Comparison of ENCODE assay signal across 8 mouse cellular contexts in genomic region chr9:14089791-14090256, GRCm38 (mm10).
DNase-seq lines count a peak whose midpoint lies in the region; ATAC-seq lines count a peak whose summit lies in the region.

No protein-coding gene starts in this region.

- 35% methylated on average over 8 of the region's 8 CpGs for WGBS in embryonic facial prominence, embryonic 12.5 days
- WGBS in embryonic facial prominence, embryonic 10.5 days, result 51% methylated on average over 8 of the region's 8 CpGs
- WGBS in embryonic facial prominence, embryonic 15.5 days, result 19% methylated on average over 8 of the region's 8 CpGs
- 34% methylated on average over 8 of the region's 8 CpGs for WGBS in hindbrain, embryonic 13.5 days
- 55% methylated on average over 8 of the region's 8 CpGs for WGBS in limb, embryonic 13.5 days

- H3K27me3 ChIP-seq in embryonic facial prominence, embryonic 12.5 days, result no peaks in the 10 kb centered on the region
- H3K27me3 ChIP-seq in embryonic facial prominence, embryonic 10.5 days (replicated peaks; ENCODE audit: low read depth, poor library complexity, severe bottlenecking), result no peaks in the 10 kb centered on the region
- H3K27me3 ChIP-seq in embryonic facial prominence, embryonic 15.5 days, result no peaks in the 10 kb centered on the region
- H3K27me3 ChIP-seq in hindbrain, embryonic 13.5 days, result no peaks in the 10 kb centered on the region
- no peaks in the 10 kb centered on the region for H3K27me3 ChIP-seq in limb, embryonic 13.5 days

- DNase-seq in embryonic facial prominence, embryonic 10.5 days (ENCODE audit: low spot score), result no peak
- DNase-seq in 3T3-L1 (ENCODE audit: low read depth, low spot score), result peak; percentile 62
- DNase-seq in urinary bladder, postnatal 25 days (ENCODE audit: low spot score), result peak; percentile 40

- H3K4me2 ChIP-seq in embryonic facial prominence, embryonic 12.5 days (replicated peaks), result no peak overlapping the region
- H3K4me2 ChIP-seq in embryonic facial prominence, embryonic 15.5 days (replicated peaks), result 0 out of 2 replicates have a peak overlapping the region, but pooled peaks have one; percentile 11
- no peak overlapping the region for H3K4me2 ChIP-seq in hindbrain, embryonic 13.5 days
- no peak overlapping the region for H3K4me2 ChIP-seq in limb, embryonic 13.5 days (replicated peaks)

- H3K36me3 ChIP-seq in embryonic facial prominence, embryonic 12.5 days, result no peaks in the 10 kb centered on the region
- H3K36me3 ChIP-seq in embryonic facial prominence, embryonic 10.5 days (replicated peaks), result no peaks in the 10 kb centered on the region
- H3K36me3 ChIP-seq in embryonic facial prominence, embryonic 15.5 days, result no peaks in the 10 kb centered on the region
- no peaks in the 10 kb centered on the region for H3K36me3 ChIP-seq in hindbrain, embryonic 13.5 days
- no peaks in the 10 kb centered on the region for H3K36me3 ChIP-seq in limb, embryonic 13.5 days

- ATAC-seq in embryonic facial prominence, embryonic 12.5 days (ENCODE audit: insufficient number of reproducible peaks, insufficient read depth, low FRiP score, low TSS enrichment), result peak; percentile 77
- peak; percentile 87 for ATAC-seq in embryonic facial prominence, embryonic 15.5 days (ENCODE audit: insufficient number of reproducible peaks, low FRiP score, low TSS enrichment, low read depth)
- peak; percentile 75 for ATAC-seq in hindbrain, embryonic 13.5 days (ENCODE audit: low FRiP score)
- ATAC-seq in limb, embryonic 13.5 days (ENCODE audit: low FRiP score, low read depth), result peak; percentile 54; the same call in 1 of the 2 replicates
- ATAC-seq in megakaryocyte progenitor cell, adult 5-6 weeks (replicated peaks; ENCODE audit: poor library complexity), result no peak

- H3K9ac ChIP-seq in embryonic facial prominence, embryonic 12.5 days, result no peak overlapping the region
- H3K9ac ChIP-seq in embryonic facial prominence, embryonic 15.5 days, result no peak overlapping the region
- no peak overlapping the region for H3K9ac ChIP-seq in hindbrain, embryonic 13.5 days
- no peak overlapping the region for H3K9ac ChIP-seq in limb, embryonic 13.5 days

- no peak overlapping the region for H3K4me3 ChIP-seq in embryonic facial prominence, embryonic 12.5 days
- H3K4me3 ChIP-seq in embryonic facial prominence, embryonic 10.5 days, result no peak overlapping the region
- H3K4me3 ChIP-seq in embryonic facial prominence, embryonic 15.5 days (replicated peaks), result no peak overlapping the region
- H3K4me3 ChIP-seq in hindbrain, embryonic 13.5 days, result no peak overlapping the region
- no peak overlapping the region for H3K4me3 ChIP-seq in limb, embryonic 13.5 days

- peak overlapping the region; percentile 14 for H3K27ac ChIP-seq in embryonic facial prominence, embryonic 12.5 days
- no peak overlapping the region; the same call in 1 of the 2 replicates for H3K27ac ChIP-seq in embryonic facial prominence, embryonic 10.5 days (replicated peaks)
- H3K27ac ChIP-seq in embryonic facial prominence, embryonic 15.5 days (replicated peaks), result peak overlapping the region; percentile 71
- H3K27ac ChIP-seq in hindbrain, embryonic 13.5 days, result peak overlapping the region; percentile 10; the same call in 1 of the 2 replicates
- H3K27ac ChIP-seq in limb, embryonic 13.5 days, result peak overlapping the region; percentile 70

- no peaks in the 10 kb centered on the region for H3K9me3 ChIP-seq in embryonic facial prominence, embryonic 12.5 days
- no peaks in the 10 kb centered on the region for H3K9me3 ChIP-seq in embryonic facial prominence, embryonic 10.5 days
- no peaks in the 10 kb centered on the region for H3K9me3 ChIP-seq in embryonic facial prominence, embryonic 15.5 days (replicated peaks)
- no peaks in the 10 kb centered on the region for H3K9me3 ChIP-seq in hindbrain, embryonic 13.5 days
- no peaks in the 10 kb centered on the region for H3K9me3 ChIP-seq in limb, embryonic 13.5 days

- peaks cover 25% of the 10 kb centered on the region for H3K4me1 ChIP-seq in embryonic facial prominence, embryonic 12.5 days
- H3K4me1 ChIP-seq in embryonic facial prominence, embryonic 10.5 days, result peaks cover 28% of the 10 kb centered on the region
- peaks cover 38% of the 10 kb centered on the region for H3K4me1 ChIP-seq in embryonic facial prominence, embryonic 15.5 days
- H3K4me1 ChIP-seq in hindbrain, embryonic 13.5 days (replicated peaks), result no peaks in the 10 kb centered on the region; the same call in 1 of the 2 replicates
- H3K4me1 ChIP-seq in limb, embryonic 13.5 days, result peaks cover 21% of the 10 kb centered on the region
